Mouse (Mus musculus): ENCODE results near the gene Gm49387.

GRCm38 (mm10) chr14:31557273-31557672, 83.4 kb downstream of the Gm49387 start:
- TF ChIP-seq CTCF (conservative IDR thresholded peaks at IDR 0.05; ENCODE audit: insufficient read depth, insufficient read length, low read depth, low read length) (no peak), POLR2A (IDR thresholded peaks at IDR 0.05; ENCODE audit: low read depth, low read length) (no peak)
